Mouse (Mus musculus) brain, embryonic 14.5 days (tissue): ENCODE data around the gene Plekha6. TPM values are rescaled to one million over a fixed set of nuclear protein-coding genes. Genes with fewer than 3 reads are reported as not detected.
A peak's percentile ranks its signal among the peaks of the same experiment; 100 is the strongest.

Experiments
- DNase-seq: peaks from one replicate; pipeline ENCODE4 v3.0.0-alpha.2; 2011; ENCODE audit warnings: low read depth
- CTCF ChIP-seq: fragments of 200-500 bp; IDR thresholded peaks from 2 replicates; pipeline ENCODE4 v1.5.1; 2012; ENCODE audit warnings: inconsistent platforms, mild to moderate bottlenecking, moderate library complexity, borderline replicate concordance; ENCODE audit not compliant: insufficient read depth, insufficient read length; ENCODE audit errors: extremely low read depth
- POLR2A ChIP-seq: fragments of 200-500 bp; IDR thresholded peaks from 2 replicates; pipeline ENCODE4 v1.6.1; 2012; ENCODE audit warnings: mild to moderate bottlenecking, inconsistent platforms, borderline replicate concordance; ENCODE audit not compliant: poor library complexity, insufficient read depth, insufficient read length, severe bottlenecking; ENCODE audit errors: extremely low read depth
- polyA plus RNA-seq: library from polyadenylated mRNA; depleted of rRNA; stranded (reverse); fragments of >200 nt; gene quantifications from 2 replicates; pipeline ENCODE4 v1.2.3, GENCODE M21; 2012

The Plekha6 gene
- polyA plus RNA-seq, 1 experiment = 78.3 TPM

DNA sequence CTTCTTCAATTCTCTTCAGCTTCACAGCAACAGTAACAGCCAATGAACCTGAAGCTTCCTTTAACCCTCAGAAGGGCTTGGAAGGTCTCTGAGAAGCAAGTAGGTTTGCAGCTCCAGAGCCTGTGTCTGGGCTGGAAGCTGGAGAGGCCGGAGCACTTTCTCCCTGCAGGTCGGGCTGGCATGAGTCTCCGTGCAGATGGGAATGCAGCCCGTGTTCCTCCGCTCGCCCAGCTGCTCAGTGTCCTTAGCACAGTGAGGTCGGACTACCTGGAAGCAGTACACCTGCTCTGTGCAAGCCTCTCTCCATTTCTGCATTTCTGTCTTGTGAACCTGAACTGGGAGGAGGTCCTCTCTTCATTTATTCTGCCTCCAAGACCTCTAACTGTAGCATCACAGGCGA lies 92.3 kb downstream of the Plekha6 start:
- TF ChIP-seq CTCF (no peak), POLR2A (no peak)
- DNase-seq = no peak

DNA sequence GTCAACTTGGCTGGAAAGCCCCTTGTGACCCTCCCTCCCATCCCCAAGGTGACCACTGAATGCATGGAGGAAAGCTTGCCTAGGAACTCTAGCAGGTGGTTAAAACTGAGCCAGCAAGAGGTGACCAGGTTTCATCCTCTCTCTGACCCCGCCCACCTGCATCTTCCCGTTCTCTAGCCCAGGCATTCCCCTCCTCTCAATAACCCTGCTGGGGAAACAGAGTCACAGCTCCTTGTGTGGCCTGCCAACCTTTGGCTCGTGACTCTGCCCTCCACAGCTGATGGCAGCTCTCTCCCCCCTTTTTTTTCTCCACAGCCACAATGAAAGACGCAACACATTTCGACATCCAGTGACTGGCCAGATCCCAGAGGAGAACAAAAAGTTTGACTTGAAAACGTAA lies 94.7 kb downstream of the Plekha6 start:
- no peak for DNase-seq
- TF ChIP-seq POLR2A = no peak

DNA sequence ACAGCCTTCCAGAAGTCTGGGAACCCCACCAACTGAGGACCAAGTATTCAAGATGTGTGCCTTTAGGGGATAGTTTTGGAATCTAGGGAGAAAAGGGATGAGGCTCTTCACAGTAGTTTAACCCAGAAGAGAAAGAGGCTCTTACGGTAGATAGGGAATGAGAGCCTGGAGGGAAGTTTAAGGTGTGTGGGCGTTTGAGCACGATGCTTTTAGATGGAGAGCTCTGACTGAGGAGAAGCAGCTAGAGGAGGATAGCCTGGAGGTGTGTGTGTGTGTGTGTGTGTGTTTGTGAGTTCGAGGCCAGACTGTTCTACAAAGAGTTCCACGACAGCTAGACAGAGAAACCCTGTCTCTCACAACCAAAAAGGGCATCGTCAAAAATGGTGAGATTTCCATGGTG lies 98.6 kb downstream of the Plekha6 start:
- no peak for TF ChIP-seq POLR2A
- no peak for TF ChIP-seq CTCF
- DNase-seq = no peak

DNA sequence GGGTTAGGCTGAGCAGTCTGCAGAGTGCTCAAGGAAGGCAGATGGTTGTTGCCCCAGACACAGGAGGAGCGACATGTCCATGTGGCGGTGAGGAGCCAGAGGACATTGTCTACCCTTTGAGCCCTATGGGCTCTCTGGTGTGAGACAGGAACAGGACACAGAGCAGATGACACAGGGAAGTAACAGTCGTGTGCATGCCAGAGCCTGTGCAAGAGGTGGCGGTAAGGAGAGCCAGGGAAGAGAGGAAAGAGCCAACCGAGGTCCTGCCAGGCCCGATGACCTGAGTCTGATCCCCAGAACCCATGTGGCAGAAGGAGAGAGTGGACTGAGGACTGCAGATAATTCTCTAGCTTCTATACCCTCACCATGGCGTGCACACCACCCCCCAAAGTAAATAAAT lies 99.1 kb downstream of the Plekha6 start:
- no peak for DNase-seq
- TF ChIP-seq POLR2A (no peak), CTCF (no peak)

DNA sequence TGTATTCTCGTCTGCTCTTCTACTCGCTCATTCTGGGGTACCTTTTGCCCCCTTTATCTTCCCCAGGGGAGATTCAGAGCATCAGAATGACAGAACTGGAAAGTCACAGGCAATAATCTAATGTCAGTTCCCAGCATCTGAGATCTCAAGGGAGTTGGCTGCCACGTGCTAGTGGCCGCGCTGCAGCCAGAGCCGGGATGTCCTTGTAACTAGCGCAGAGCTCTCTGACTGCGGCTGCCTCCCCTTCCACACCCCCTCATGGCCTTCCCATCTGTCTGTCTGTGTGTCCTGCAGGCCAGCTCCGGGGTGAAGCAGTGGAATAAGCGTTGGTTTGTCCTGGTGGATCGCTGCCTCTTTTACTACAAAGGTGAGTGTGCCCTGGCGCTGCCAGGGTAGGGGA lies 100.4 kb downstream of the Plekha6 start:
- no peak for TF ChIP-seq CTCF
- TF ChIP-seq POLR2A = no peak
- DNase-seq = no peak

DNA sequence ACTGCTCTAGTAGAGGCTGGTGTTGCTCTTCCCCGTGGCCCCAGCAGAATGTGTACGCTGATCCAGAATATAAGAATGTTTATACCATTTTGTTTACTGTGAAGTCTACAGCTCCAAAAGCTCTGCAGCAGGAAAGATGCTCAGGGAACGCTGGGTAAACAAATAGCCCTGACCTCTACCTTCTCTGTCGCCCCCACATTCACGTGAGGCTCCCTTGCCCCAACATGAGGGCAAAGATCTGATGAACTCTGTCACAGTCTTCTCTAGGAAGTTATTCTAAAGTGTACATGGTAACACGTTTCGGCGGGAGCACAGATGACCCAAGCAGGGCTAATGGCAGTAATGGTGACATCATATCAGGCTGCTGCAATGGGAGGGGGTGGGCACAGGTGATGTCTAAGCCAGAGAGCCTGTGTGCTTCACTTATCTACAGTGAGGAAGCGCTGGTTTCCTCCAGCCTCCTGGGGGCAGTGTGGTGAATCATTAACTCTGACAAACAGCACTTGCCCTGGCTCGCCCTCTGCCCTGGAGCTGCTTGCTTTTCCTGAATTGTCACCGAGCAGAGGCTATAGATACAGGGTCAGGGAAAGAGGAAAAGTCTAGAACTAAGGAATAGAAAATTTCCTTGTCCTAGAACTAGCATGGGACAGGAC lies 101.2 kb downstream of the Plekha6 start:
- DNase-seq = no peak
- 0 out of 2 replicates have a peak, but pooled peaks have one; percentile 8 for TF ChIP-seq CTCF
- no peak for TF ChIP-seq POLR2A

DNA sequence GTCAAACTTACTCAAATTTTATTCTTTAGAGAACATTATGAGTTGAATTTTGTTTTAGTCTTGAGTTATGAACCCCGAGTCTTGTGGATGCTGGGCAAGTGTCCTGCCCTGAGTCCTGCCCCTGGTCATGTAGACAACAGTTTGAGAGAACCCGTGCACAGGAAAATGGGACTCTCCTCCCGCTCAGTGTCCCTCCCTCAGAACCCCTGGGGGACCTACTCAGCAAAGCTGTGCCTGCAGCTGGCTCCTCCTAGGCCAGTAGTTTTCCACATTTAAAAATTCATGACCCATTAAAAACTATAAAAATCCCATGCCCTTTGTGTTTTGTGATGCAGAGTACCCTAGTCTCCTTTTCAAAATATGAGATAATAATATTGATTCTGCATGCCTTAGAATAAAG lies 103.1 kb downstream of the Plekha6 start:
- TF ChIP-seq POLR2A (no peak), CTCF (no peak)
- no peak for DNase-seq

DNA sequence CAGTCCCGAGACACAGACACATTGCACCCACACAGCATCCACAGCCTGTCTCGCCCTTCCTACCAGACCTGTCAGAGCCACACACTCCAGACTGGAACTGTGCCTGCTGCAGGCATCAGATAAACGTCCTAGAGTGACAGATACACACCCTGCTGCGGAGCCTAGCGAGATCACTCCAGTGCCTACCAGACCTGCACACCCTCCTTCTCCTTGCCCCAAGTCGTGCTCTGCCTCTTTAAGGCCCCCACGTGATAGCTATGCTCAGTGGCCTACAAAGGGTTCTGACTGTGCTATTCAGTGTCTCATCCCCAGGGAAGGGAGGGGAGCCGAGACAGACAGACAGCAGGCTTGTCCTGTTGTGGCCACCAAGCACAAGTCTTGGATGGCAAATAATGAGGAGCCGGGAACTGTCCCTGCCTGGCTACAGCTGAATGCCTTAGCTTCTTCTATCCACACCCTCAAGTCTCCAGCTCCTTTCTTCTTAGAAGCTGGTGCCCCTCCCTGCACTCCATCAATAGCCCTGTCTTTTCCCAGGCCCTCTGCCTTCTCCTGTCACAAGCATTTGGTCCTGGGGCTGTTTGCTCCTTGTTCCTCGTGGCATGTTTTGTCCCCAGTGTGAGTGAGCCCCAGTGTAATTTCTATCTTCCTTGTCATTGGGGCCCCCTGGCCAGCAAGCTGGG lies 103.9 kb downstream of the Plekha6 start:
- TF ChIP-seq CTCF = no peak
- no peak for TF ChIP-seq POLR2A
- peak; percentile 79 for DNase-seq

DNA sequence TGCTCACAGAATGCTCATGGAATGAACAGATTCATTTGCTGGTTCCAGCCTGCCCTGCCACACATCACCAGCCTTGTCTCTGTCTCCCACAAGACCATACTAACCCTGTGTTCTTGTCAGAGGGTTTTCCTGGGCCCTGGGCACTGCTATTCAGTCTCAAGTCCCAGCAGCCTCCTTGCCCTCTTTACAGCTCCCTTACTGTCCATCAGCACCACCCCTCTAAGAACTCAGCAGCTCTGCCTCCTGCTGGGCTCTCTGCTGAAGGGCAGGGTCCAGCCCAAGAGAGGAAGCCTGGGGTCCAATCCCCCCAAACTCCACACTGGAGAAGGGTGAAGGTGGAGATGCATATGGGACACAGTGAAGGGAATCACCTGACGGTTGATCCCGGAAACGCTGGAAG lies 104.5 kb downstream of the Plekha6 start:
- DNase-seq = peak; percentile 62
- TF ChIP-seq CTCF (peak; percentile 45; the same call in 1 of the 2 replicates), POLR2A (no peak)

DNA sequence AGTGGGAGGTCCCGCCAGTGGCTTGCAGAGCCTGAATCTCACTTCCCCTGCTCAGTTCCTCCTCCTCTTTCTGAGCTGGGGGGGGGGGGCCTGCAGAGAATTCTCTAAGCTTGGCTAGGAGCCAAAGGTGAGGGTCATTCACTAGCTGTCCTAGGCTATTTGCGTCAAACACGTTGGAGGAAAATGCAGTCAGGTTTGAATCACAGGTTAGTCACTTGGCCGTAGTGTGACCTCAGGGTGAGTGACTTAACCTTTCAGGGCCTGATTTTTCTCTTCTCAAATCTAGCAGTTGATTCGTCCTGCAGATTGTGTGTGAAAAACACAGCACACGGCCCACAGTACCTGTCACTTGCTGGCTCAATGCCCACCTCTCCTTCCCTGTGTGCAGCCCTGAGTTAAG lies 106.3 kb downstream of the Plekha6 start:
- TF ChIP-seq CTCF (no peak), POLR2A (no peak)
- DNase-seq = no peak

DNA sequence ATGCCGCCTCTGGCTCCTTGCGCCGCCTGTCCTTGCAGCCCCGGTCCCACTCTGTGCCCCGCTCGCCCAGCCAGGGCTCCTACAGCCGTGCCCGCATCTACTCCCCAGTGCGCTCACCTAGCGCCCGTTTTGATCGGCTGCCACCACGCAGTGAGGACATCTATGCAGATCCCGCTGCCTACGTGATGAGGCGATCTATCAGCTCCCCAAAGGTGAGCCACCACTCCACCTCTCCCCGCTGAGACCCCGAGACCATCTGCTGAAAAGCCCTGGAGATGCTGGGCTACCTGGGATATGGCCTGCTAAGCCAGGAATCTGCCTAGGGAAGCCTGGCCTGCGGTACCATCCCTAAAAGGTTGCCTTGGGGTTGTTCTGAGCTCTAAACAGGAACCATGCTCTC lies 110.2 kb downstream of the Plekha6 start:
- no peak for DNase-seq

DNA sequence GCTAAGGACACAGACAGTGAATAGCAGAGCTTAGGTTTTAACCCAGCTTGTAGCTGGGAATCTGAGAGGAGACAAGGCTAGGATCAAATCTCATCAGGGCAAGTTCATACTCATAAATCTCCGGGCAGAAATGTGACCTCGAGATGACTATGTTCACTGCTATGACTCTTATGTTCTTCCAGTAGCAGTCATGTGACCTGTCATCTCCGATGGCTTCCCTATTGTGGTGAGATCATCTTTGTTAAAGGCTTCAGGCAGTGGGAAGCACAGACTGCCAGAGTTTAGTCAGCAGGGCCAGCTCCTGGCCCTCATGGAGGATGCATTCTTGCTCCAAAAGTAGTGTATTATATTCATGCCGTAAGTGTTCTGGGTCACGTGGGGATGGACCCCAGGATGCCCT lies 113.0 kb downstream of the Plekha6 start:
- no peak for DNase-seq
- no peak for TF ChIP-seq POLR2A

More for the DNA sequence above, 110.2 kb downstream of the Plekha6 start:
- TF ChIP-seq CTCF (no peak), POLR2A (no peak)
